Mouse (Mus musculus) G1E (cell line): ENCODE data around the gene Otop3.

Source experiments
- CTCF ChIP-seq: IDR thresholded peaks from 2 replicates; pipeline ENCODE4 v1.5.1; 2012; ENCODE audit warnings: low read depth, low read length, inconsistent platforms, mixed read lengths
- POLR2AphosphoS5 ChIP-seq: IDR thresholded peaks from 2 replicates; pipeline ENCODE4 v1.6.1; 2012; ENCODE audit warnings: low read depth, low read length, inconsistent platforms; ENCODE audit not compliant: insufficient replicate concordance

- TF ChIP-seq POLR2AphosphoS5 (no peak), CTCF (no peak)
Measured at GRCm38 (mm10) chr11:115359293-115359692, 24.8 kb downstream of the Otop3 start.
